Mouse (Mus musculus): ENCODE measurements around the gene Tulp2. TPM values are rescaled to one million over a fixed set of nuclear protein-coding genes. Genes with fewer than 3 reads are reported as not detected.

The Tulp2 gene
- total and polyA plus RNA-seq, 3 experiments: 1.1 to 1.2 TPM; not detected in 1

- Histone ChIP-seq H3K27ac (ENCODE audit: control insufficient read depth, low read depth, low read length) (no peak overlapping the region), H3K4me1 (ENCODE audit: control insufficient read depth in 1 of 2, insufficient read depth in 2 of 2, low read length in 2 of 2) (peaks cover 5 to 18% of the 10 kb centered on the region in 2 experiments; a peak in 3 of 4 replicates), H3K9ac (ENCODE audit: control insufficient read depth, low read depth, low read length, poor library complexity, severe bottlenecking) (peak overlapping the region; percentile 32; the same call in 1 of the 2 replicates), H3K36me3 (ENCODE audit: control insufficient read depth in 1 of 2, insufficient read depth in 2 of 2, low read length in 2 of 2) (peaks cover 0 to 14% of the 10 kb centered on the region in 2 experiments; a peak in 2 of 4 replicates), H3K4me3 (ENCODE audit: control insufficient read depth in 1 of 2, insufficient read depth in 1 of 2, low read depth in 2 of 2, low read length in 2 of 2) (peak overlapping the region in 1 of 2 experiments; percentile 14; a peak in 2 of 4 replicates), H3K27me3 (ENCODE audit: control insufficient read depth in 1 of 2, insufficient read depth in 2 of 2, low read length in 2 of 2) (no peaks in the 10 kb centered on the region), H3K9me3 (replicated peaks; ENCODE audit: insufficient read depth, low read length) (no peaks in the 10 kb centered on the region), H3K79me2 (ENCODE audit: control insufficient read depth, insufficient read depth, low read length, poor library complexity) (peaks cover 3% of the 10 kb centered on the region; the same call in 1 of the 2 replicates)
- TF ChIP-seq CHD1 (IDR thresholded peaks at IDR 0.05; ENCODE audit: low read depth, low read length) (no peak), POLR2AphosphoS2 (IDR thresholded peaks at IDR 0.05; ENCODE audit: low read length) (no peak), UBTF (IDR thresholded peaks at IDR 0.05; ENCODE audit: borderline replicate concordance, insufficient read depth, low read depth, low read length) (no peak), ZNF384 (IDR thresholded peaks at IDR 0.05; ENCODE audit: low read depth, low read length) (no peak), CHD2 (IDR thresholded peaks at IDR 0.05; ENCODE audit: low read length) (no peak), CTCF (IDR thresholded peaks at IDR 0.05 in 2 of 3, conservative IDR thresholded peaks at IDR 0.05 in 1 of 3; ENCODE audit: control insufficient read depth in 1 of 3, insufficient read depth in 1 of 3, low read depth in 2 of 3, low read length in 3 of 3, poor library complexity in 1 of 3, severe bottlenecking in 1 of 3) (peak; percentile 65 to 85 (median 74)), SIN3A (IDR thresholded peaks at IDR 0.05; ENCODE audit: low read length) (peak; percentile 71), RCOR1 (IDR thresholded peaks at IDR 0.05; ENCODE audit: low read depth, low read length) (no peak), NELFE (IDR thresholded peaks at IDR 0.05; ENCODE audit: low read depth, low read length) (no peak), BHLHE40 (IDR thresholded peaks at IDR 0.05; ENCODE audit: borderline replicate concordance, low read depth, low read length) (no peak), POLR2AphosphoS5 (IDR thresholded peaks at IDR 0.05; ENCODE audit: borderline replicate concordance, low read depth, low read length) (no peak), ETS1 (IDR thresholded peaks at IDR 0.05; ENCODE audit: low read depth, low read length) (peak; percentile 80), MYB (IDR thresholded peaks at IDR 0.05; ENCODE audit: low read depth, low read length) (no peak), MEF2A (IDR thresholded peaks at IDR 0.05; ENCODE audit: extremely low read depth, insufficient replicate concordance, low read depth, low read length, poor library complexity, severe bottlenecking) (no peak), GATA1 (IDR thresholded peaks at IDR 0.05; ENCODE audit: low read depth, low read length) (no peak), ZC3H11A (IDR thresholded peaks at IDR 0.05; ENCODE audit: low read depth, low read length) (peak; percentile 40; the same call in 1 of the 2 replicates), MXI1 (IDR thresholded peaks at IDR 0.05; ENCODE audit: low read depth, low read length) (no peak), MAX (IDR thresholded peaks at IDR 0.05; ENCODE audit: low read length) (peak; percentile 91), MYC (IDR thresholded peaks at IDR 0.05; ENCODE audit: low read depth, low read length) (peak; percentile 89), NRF1 (IDR thresholded peaks at IDR 0.05; ENCODE audit: insufficient read depth, low read depth, low read length, poor library complexity, severe bottlenecking) (no peak), RAD21 (IDR thresholded peaks at IDR 0.05; ENCODE audit: low read depth, low read length) (peak; percentile 58), USF2 (IDR thresholded peaks at IDR 0.05; ENCODE audit: borderline replicate concordance in 1 of 2, insufficient read depth in 1 of 2, low read depth in 1 of 2, low read length in 2 of 2) (no peak), E2F4 (IDR thresholded peaks at IDR 0.05; ENCODE audit: borderline replicate concordance, low read depth, low read length) (no peak), TBP (IDR thresholded peaks at IDR 0.05; ENCODE audit: low read depth, low read length) (0 out of 2 replicates have a peak, but pooled peaks have one; percentile 36), POLR2A (IDR thresholded peaks at IDR 0.05; ENCODE audit: control insufficient read depth in 1 of 2, insufficient read depth in 1 of 2, low read depth in 1 of 2, low read length in 2 of 2, poor library complexity in 1 of 2) (no peak), EP300 (IDR thresholded peaks at IDR 0.05; ENCODE audit: low read depth in 1 of 2, low read length in 2 of 2) (no peak), SMC3 (IDR thresholded peaks at IDR 0.05; ENCODE audit: low read depth, low read length) (peak; percentile 88), HCFC1 (IDR thresholded peaks at IDR 0.05; ENCODE audit: low read depth, low read length) (0 out of 2 replicates have a peak, but pooled peaks have one; percentile 44), TAL1 (IDR thresholded peaks at IDR 0.05; ENCODE audit: low read length) (no peak), TCF12 (IDR thresholded peaks at IDR 0.05; ENCODE audit: low read depth, low read length) (no peak), MAFK (IDR thresholded peaks at IDR 0.05; ENCODE audit: borderline replicate concordance, low read depth, low read length) (no peak), ELF1 (IDR thresholded peaks at IDR 0.05; ENCODE audit: low read depth, low read length) (no peak), GABPA (IDR thresholded peaks at IDR 0.05; ENCODE audit: low read depth, low read length) (no peak), ZKSCAN1 (IDR thresholded peaks at IDR 0.05; ENCODE audit: low read depth, low read length) (no peak), USF1 (IDR thresholded peaks at IDR 0.05; ENCODE audit: low read depth, low read length) (peak; percentile 80)
- DNase-seq (ENCODE audit: low read depth, low spot score): peak; percentile 84
Observed at GRCm38 (mm10) chr7:45477003-45477402, 4.7 kb upstream of the Tulp2 start.

Data from MEL (cell line).